Mouse (Mus musculus) midbrain, embryonic 14.5 days (tissue): ENCODE measurements around the gene Tnfrsf21. TPM values are rescaled to one million over a fixed set of nuclear protein-coding genes. Genes with fewer than 3 reads are reported as not detected.

Experiments used
- ATAC-seq: fragments of 200-750 bp; cut with Nextera tagmentation; 2 replicates; pipeline ENCODE4 v1.8.0; 2017; ENCODE audit warnings: moderate number of reproducible peaks, moderate library complexity; ENCODE audit not compliant: low FRiP score, low TSS enrichment
- DNase-seq: peaks from one replicate; pipeline ENCODE4 v3.0.0-alpha.2; 2015
- H3K27ac ChIP-seq: fragments of 300-500 bp; sonication (generic); replicated peaks from 2 replicates; pipeline ENCODE4 v1.5.1; 2014; ENCODE audit warnings: mild to moderate bottlenecking, low read depth, low read length, moderate library complexity
- H3K27me3 ChIP-seq: fragments of 300-500 bp; sonication (generic); 2 replicates; pipeline ENCODE4 v1.6.1; 2014; ENCODE audit warnings: low read length, control low read depth, mixed read lengths; ENCODE audit not compliant: control insufficient read depth, insufficient read depth
- H3K36me3 ChIP-seq: fragments of 300-500 bp; sonication (generic); 2 replicates; pipeline ENCODE4 v1.6.1; 2014; ENCODE audit warnings: low read length, control low read depth; ENCODE audit not compliant: control insufficient read depth, insufficient read depth
- H3K4me1 ChIP-seq: fragments of 300-500 bp; sonication (generic); 2 replicates; pipeline ENCODE4 v1.6.1; 2014; ENCODE audit warnings: mild to moderate bottlenecking, antibody characterized with exemption, low read length, control low read depth; ENCODE audit not compliant: control insufficient read depth, insufficient read depth
- H3K4me2 ChIP-seq: fragments of 300-500 bp; sonication (generic); 2 replicates; pipeline ENCODE4 v1.6.1; 2014; ENCODE audit warnings: mild to moderate bottlenecking, low read length, moderate library complexity
- H3K4me3 ChIP-seq: fragments of 300-500 bp; sonication (generic); replicated peaks from 2 replicates; pipeline ENCODE4 v1.5.1; 2014; ENCODE audit warnings: low read depth, low read length
- H3K9ac ChIP-seq: fragments of 300-500 bp; sonication (generic); replicated peaks from 2 replicates; pipeline ENCODE4 v1.6.1; 2014; ENCODE audit warnings: mild to moderate bottlenecking, low read length, moderate library complexity
- H3K9me3 ChIP-seq: fragments of 300-500 bp; sonication (generic); 2 replicates; pipeline ENCODE4 v1.6.1; 2016; ENCODE audit warnings: low read length, control low read depth, mixed read lengths; ENCODE audit not compliant: control insufficient read depth
- WGBS: fragments of 180-500 bp; shearing (Covaris S2); extraction: QIAGEN DNeasy Blood & Tissue Kit; methylation state at CpG from one replicate; pipeline ENCODE4 v1.1.7; 2014; 5-methylcytosine and 5-hydroxymethylcytosine counted together
- polyA plus RNA-seq: library from polyadenylated mRNA; unstranded; fragments of >200 nt; fragmentation: Nextera tagmentation; extraction: Ambion mirVana; gene quantifications from 2 replicates; pipeline ENCODE4 v1.2.1, GENCODE M21; 2014

The Tnfrsf21 gene
- 52.2 and 63.2 TPM in 2 replicates for polyA plus RNA-seq

DNA sequence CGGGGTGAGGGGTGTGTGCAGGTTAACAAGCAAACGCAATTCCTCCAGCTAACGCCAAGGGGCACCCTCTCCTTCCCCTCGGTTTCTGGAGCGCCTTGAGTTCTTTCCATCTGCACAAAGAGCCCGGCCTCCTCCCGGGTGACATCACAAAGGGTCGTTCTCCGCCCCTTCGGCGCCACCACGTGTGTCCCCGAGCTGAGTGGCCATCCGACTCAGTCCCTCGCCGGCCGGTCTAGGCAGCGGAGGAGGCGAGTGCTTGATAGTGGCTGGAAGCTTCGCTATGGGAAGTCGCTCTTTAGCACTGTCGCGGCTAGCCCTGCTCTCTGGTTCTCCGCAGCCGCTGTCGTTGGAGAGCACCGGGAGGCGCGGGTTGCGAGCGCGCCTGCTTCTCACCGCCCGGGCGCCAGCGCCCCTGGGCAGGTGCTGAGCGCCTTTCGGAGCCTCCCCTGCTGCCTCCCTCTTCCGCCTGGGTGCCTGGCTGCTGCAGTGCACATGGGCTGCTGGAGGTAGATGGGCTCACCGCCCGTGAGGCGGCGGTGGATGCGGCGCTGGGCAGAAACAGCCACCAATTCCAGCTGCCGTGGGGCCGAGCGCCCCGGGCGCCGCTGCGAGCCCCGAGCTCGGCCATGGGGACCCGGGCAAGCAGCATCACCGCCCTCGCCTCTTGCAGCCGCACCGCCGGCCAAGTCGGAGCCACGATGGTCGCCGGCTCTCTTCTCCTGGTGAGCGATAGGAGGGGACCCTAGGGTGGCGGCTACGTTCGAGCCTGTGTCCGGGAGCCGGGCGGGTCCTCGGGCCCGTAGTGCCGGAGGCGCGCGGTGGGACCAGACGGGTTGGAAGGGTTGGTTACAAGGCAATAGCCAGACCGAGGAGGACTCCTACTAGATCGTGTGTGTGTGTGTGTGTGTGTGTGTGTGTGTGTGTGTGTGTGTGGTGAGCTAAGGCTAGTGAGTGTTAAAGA lies at the start of gene Tnfrsf21:
Gene Tnfrsf21 (plus strand): TSS at position 185 of the 961 bp plus-strand sequence.
- DNase-seq = peak; percentile 97
- peak within 1 kb of the TSS; percentile 53 for H3K4me2 ChIP-seq
- H3K4me1 ChIP-seq = peaks cover 10% of the 10 kb centered on the region
- no peaks in the 10 kb centered on the region for H3K27me3 ChIP-seq
- peak; percentile 92 for ATAC-seq
- under 1% methylated on average over 79 of the region's 80 CpGs for WGBS
- no peaks in the 10 kb centered on the region for H3K9me3 ChIP-seq
- H3K4me3 ChIP-seq = peak within 1 kb of the TSS; percentile 92
- peaks cover 4% of the 10 kb centered on the region; the same call in 1 of the 2 replicates for H3K36me3 ChIP-seq
- peak within 1 kb of the TSS; percentile 96 for H3K27ac ChIP-seq
- H3K9ac ChIP-seq = peak within 1 kb of the TSS; percentile 97

GRCm38 (mm10) chr17:42968174-42968573 lies 48.2 kb upstream of the Tnfrsf21 start:
- Histone ChIP-seq H3K27ac (no peak overlapping the region), H3K36me3 (no peaks in the 10 kb centered on the region), H3K27me3 (no peaks in the 10 kb centered on the region), H3K4me1 (no peaks in the 10 kb centered on the region), H3K4me3 (no peak overlapping the region), H3K4me2 (no peak overlapping the region), H3K9ac (no peak overlapping the region), H3K9me3 (no peaks in the 10 kb centered on the region)
- no peak for ATAC-seq
- 84% methylated on average over 2 of the region's 2 CpGs for WGBS
- no peak for DNase-seq

DNA sequence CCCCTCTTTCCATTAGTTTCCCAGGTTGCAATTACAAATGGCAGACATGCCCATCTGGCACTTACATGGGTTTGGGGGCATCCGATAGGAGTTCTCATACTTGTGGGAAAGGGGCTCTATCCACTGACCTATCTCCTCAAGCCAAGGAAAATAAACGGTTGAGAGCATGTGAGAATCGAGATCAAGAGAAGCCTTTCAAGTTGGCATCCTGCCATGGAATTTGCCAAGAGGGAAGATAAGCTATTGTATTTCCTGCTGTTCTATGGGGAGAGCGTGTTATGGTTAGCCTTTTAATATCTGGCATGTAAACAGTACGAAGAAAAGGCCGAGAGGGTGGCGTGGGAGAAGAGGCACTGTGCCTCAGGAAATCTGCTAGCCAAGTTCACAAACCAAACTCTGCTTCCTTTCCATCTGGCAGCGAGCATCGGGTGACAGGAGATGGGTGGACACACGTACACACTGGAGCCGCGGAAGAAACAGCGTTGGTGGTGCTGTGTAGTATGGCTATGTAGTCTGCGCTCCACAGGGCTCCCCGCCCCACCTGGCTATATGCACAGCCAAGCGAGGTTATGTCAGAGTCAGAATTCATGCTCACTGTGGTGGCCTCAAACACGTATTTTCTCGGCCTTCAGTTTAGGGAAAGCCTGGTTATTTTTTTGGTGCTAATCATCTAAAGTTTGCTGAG lies 40.9 kb upstream of the Tnfrsf21 start:
- Histone ChIP-seq H3K9me3 (no peaks in the 10 kb centered on the region), H3K4me2 (no peak overlapping the region), H3K4me3 (no peak overlapping the region), H3K9ac (no peak overlapping the region), H3K36me3 (no peaks in the 10 kb centered on the region), H3K27me3 (no peaks in the 10 kb centered on the region), H3K4me1 (no peaks in the 10 kb centered on the region), H3K27ac (no peak overlapping the region)
- ATAC-seq = no peak
- WGBS = 88% methylated on average over 18 of the region's 18 CpGs
- peak; percentile 17 for DNase-seq

- Histone ChIP-seq H3K4me2 (no peak overlapping the region), H3K9ac (no peak overlapping the region), H3K9me3 (no peaks in the 10 kb centered on the region), H3K27ac (no peak overlapping the region), H3K4me3 (no peak overlapping the region), H3K36me3 (no peaks in the 10 kb centered on the region), H3K27me3 (no peaks in the 10 kb centered on the region), H3K4me1 (no peaks in the 10 kb centered on the region)
- no peak for ATAC-seq
- DNase-seq = no peak
- 75% methylated on average over 7 of the region's 7 CpGs for WGBS
These were observed 38.6 kb upstream of the Tnfrsf21 start for GRCm38 (mm10) chr17:42977766-42978165.

GRCm38 (mm10) chr17:42978345-42978744 lies 38.0 kb upstream of the Tnfrsf21 start:
- ATAC-seq (no peak), DNase-seq (no peak)
- Histone ChIP-seq H3K9ac (no peak overlapping the region), H3K4me3 (no peak overlapping the region), H3K36me3 (no peaks in the 10 kb centered on the region), H3K27me3 (no peaks in the 10 kb centered on the region), H3K4me2 (no peak overlapping the region), H3K4me1 (no peaks in the 10 kb centered on the region), H3K27ac (no peak overlapping the region), H3K9me3 (no peaks in the 10 kb centered on the region)
- 83% methylated on average over 4 of the region's 4 CpGs for WGBS

DNA sequence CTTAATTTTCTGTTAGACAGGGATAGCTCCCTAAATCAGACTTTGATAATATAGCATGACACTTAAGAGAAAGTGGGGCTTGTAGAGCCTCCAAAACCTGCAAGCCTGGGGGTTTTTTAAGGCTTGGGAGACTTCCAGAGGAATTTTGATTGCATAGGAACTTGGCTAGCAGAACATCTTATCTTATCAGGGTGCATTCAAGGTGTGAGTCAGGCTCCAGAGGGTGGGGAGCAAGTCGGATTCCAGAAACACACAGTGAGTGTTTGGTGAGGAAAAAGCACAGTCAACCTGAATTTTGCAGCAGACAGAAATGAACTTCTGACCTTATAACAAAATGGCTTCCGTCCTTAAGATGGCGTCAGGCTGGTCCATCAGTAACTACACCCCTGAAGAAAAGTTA lies 34.5 kb upstream of the Tnfrsf21 start:
- no peaks in the 10 kb centered on the region for H3K4me1 ChIP-seq
- DNase-seq (no peak), ATAC-seq (no peak)
- H3K9me3 ChIP-seq = no peaks in the 10 kb centered on the region
- H3K27ac ChIP-seq = no peak overlapping the region
- no peaks in the 10 kb centered on the region for H3K27me3 ChIP-seq
- 90% methylated on average over 3 of the region's 3 CpGs for WGBS
- H3K4me2 ChIP-seq = no peak overlapping the region
- no peak overlapping the region for H3K9ac ChIP-seq
- H3K36me3 ChIP-seq = no peaks in the 10 kb centered on the region
- H3K4me3 ChIP-seq = no peak overlapping the region

- no peak overlapping the region for H3K9ac ChIP-seq
- H3K27me3 ChIP-seq = no peaks in the 10 kb centered on the region
- no peaks in the 10 kb centered on the region for H3K4me1 ChIP-seq
- no peak for DNase-seq
- no peaks in the 10 kb centered on the region for H3K9me3 ChIP-seq
- no peak overlapping the region for H3K4me3 ChIP-seq
- ATAC-seq = no peak
- 59% methylated on average over 4 of the region's 4 CpGs for WGBS
- no peaks in the 10 kb centered on the region for H3K36me3 ChIP-seq
- H3K27ac ChIP-seq = no peak overlapping the region
- H3K4me2 ChIP-seq = no peak overlapping the region
These were observed 33.8 kb upstream of the Tnfrsf21 start for GRCm38 (mm10) chr17:42982568-42982967.

DNA sequence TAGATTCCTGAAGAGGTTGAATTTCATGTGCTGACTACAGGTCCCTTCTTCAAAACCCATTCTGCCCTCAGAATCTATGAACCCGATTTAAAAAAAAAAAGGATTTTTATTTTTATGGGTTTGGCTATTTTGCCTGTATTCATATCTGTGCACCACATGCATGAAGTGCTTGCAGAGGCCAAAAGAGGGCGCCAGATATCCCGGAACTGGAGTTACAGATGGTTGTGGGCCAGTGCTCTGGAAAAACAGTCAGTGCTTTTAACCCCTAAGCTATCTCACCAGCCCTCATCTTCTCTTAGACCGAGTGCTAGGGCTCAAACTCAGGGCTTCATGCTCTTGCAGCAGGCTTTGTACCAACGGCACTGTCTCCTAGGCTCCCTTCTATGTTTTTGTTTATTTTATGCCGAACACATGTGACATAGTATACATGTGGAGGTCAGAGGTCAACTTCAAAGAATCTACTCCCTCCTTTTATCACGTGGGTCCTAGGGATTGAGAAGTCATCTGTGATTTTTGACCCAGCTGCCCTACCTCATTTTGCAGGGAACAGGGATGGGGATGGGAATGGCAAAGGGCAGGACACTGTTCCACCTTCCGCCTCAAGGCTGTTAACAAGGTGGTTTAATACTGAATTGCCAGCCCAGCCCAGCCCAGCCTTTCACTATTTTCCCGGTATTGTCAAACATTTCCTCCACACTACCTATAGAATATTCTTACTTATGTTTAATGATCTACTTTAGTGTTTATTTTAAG lies 30.3 kb upstream of the Tnfrsf21 start:
- no peaks in the 10 kb centered on the region for H3K27me3 ChIP-seq
- H3K4me1 ChIP-seq = no peaks in the 10 kb centered on the region
- H3K27ac ChIP-seq = no peak overlapping the region
- H3K9ac ChIP-seq = no peak overlapping the region
- H3K4me3 ChIP-seq = no peak overlapping the region
- DNase-seq (no peak), ATAC-seq (no peak)
- no peaks in the 10 kb centered on the region for H3K36me3 ChIP-seq
- no peaks in the 10 kb centered on the region for H3K9me3 ChIP-seq
- no peak overlapping the region for H3K4me2 ChIP-seq
- 61% methylated on average over 9 of the region's 9 CpGs for WGBS
